Mouse (Mus musculus) cerebellum, adult 2 months (tissue): ENCODE measurements around the gene 1700102P08Rik.

Experiments
- CTCF ChIP-seq: fragments of 200-500 bp; IDR thresholded peaks from 2 replicates; pipeline ENCODE4 v1.5.1; 2011; ENCODE audit warnings: low read depth, mild to moderate bottlenecking, control low read depth, low read length, moderate library complexity, borderline replicate concordance; ENCODE audit not compliant: insufficient read depth
- POLR2A ChIP-seq: fragments of 200-500 bp; IDR thresholded peaks from 2 replicates; pipeline ENCODE4 v1.6.1; 2011; ENCODE audit warnings: low read length, control low read depth, borderline replicate concordance; ENCODE audit not compliant: insufficient read depth

- no peak for TF ChIP-seq POLR2A
- no peak for TF ChIP-seq CTCF
Measured at GRCm38 (mm10) chr9:108378736-108379135, 13.9 kb upstream of the 1700102P08Rik start.
